Mouse (Mus musculus) granulocyte monocyte progenitor cell, adult 5-6 weeks (primary cell): Measurements from ENCODE around the gene Sipa1l3. TPM values are rescaled to one million over a fixed set of nuclear protein-coding genes. Genes with fewer than 3 reads are reported as not detected.

ENCODE experiments used
- ATAC-seq: replicated peaks from 2 replicates; pipeline ENCODE4 v1.8.0; 2016; ENCODE audit warnings: mild to moderate bottlenecking, moderate TSS enrichment, inconsistent platforms; ENCODE audit not compliant: poor library complexity, severe bottlenecking
- total RNA-seq, 2 experiments: library from RNA; stranded (forward) in 1 of 2; stranded (reverse) in 1 of 2; fragments of 200-712, 200-1000 nt in 1 of 2; fragments of >200 nt in 1 of 2; fragmentation: Nextera tagmentation in 1 of 2; gene quantifications; 2 replicates each; pipeline ENCODE4 v1.2.3; 2014 to 2017

Gene Sipa1l3
- total RNA-seq, 2 experiments from 2014 or later, result 5.8 to 39.4 TPM

DNA sequence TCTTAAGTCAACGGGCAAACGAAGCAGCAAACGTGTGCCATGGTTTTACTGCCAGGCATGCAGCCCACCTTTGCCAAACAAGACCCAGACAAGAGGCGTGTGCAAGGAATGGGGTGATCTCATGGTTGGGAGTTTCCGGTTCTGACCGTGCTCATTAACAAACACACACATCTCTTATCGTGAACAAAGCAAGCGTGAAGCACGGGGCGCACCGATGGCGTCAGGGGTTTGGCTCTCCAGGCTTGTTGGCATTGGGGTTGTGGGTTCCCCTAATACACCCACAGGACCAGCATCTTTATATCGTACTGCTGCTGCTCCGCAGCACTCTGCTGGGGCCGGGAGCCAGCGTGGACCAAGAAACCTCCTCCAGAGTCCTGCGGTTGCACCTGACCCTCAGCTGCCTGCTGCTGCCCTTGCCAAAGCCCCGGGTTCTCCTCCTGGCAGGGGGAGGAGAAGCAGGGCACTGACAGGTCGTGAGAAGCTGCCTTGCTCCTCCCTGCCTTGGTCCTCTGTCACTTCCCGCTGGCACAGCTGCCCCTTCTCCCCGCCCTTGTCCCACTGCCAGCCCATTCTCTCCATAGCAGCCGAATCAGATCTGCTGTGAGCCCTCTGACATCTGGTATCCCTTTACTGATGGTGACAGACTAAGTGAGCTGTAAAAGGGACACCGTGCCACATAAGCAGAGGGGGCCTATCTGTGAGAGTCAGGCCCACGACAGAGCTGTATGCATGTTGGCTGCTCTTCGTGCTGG is 126.5 kb downstream of the Sipa1l3 start:
- ATAC-seq, result no peak

DNA sequence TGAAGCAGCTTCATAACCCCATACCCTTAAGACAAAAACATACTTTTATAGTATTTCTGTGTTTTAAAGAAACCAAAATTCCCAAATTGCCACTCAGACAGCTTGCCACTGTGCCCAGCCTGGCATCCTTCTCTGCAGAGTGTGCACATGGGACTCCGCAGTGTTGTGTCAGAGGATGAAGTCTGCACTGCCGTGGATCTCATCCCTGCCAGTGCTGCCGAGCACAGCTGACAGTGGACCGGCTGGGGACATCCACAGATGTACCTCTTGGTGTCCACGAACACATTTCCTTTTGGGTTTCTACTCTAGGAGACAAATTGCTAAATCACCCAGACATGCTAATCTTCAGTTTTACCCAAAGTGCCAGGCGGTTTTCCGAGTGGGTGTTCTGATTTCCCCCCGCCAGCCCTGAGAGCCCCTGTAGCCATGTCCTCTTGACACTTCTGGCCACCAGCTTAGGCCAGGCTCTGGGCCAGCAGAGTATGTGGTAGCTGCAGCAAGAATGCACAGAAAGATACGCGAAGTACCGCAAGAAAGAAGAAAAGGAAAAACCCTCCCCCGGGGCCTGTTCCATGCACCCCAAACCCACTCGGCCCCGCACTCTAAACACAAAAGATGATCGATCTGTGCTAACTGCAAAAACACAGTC is 127.2 kb downstream of the Sipa1l3 start:
- no peak for ATAC-seq

GRCm38 (mm10) chr7:29390234-29390633 is 128.2 kb downstream of the Sipa1l3 start:
- no peak for ATAC-seq

DNA sequence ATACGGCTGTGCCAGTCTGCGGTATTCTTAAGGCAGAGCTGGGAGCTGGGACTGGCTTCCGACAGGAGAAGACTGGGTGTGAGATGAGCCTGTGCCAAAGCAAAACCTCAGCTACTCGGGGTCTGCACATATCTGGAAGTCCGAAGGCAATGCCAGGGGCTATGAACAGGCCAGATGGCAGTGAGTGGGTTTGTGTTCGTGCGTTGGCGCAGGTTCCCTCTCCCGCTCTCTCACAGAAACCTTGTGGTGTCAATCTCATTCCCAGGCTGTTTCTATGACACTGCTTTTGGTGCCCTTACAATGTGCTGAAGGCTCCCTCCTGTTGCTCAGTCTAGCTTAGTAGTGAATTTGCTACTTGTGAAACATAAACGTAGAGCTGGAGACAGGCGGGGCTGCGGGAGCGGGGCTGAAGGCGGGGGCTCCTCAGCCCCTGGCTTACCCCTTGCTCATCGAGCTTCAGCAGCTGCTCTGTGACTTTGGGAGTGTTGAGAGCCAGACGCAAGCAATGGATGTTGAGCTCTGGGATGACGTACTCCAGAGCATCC is 130.8 kb downstream of the Sipa1l3 start:
- ATAC-seq, result no peak

DNA sequence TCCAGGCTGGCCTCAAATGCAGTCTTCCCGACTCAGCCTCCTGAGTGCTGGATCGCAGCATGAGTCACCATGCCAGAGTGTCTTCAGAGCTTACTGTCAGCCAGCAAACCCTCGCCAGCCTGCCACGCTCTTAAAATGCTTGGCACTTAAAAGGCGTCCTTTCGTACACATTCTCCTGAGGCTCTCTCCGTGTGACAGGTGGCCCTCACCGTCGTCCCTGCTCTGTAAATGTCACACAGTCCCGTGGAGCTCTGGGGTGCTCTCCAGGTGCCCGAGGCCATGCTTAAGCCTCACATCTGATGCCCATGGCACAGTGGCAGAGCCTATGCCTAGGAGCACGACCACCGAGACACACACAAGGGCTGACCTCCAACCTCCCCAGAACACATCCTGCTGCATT is 132.1 kb downstream of the Sipa1l3 start:
- ATAC-seq, result no peak

- ATAC-seq, result no peak
Observed at GRCm38 (mm10) chr7:29385791-29386190, 132.7 kb downstream of the Sipa1l3 start.

GRCm38 (mm10) chr7:29383255-29383654 is 135.2 kb downstream of the Sipa1l3 start:
- peak; percentile 80 for ATAC-seq

- no peak for ATAC-seq
Observed at GRCm38 (mm10) chr7:29381466-29382040, 136.9 kb downstream of the Sipa1l3 start.

GRCm38 (mm10) chr7:29374054-29374453 is 144.4 kb downstream of the Sipa1l3 start:
- no peak; the same call in 1 of the 2 replicates for ATAC-seq

DNA sequence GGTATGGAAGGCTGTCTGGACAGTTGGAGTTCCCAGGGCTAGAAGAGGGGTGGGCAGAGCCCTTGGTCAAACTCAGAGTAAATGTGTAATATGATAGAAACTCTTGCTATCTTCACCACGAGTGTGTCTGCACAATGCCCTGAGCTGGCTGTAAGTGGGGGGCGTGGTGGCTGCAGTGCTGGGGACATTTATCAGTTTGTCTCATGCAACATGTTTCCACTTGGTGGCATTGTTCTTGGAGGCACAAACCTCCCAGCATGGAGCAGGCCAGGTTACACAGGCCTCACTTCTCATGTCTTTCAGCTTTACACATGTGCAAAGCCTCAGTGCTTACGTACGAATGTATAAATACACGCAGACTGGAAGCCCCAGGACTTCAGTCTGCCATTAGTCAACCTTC is 146.3 kb downstream of the Sipa1l3 start:
- ATAC-seq, result no peak

GRCm38 (mm10) chr7:29370031-29370430 is 148.4 kb downstream of the Sipa1l3 start:
- ATAC-seq, result no peak

- ATAC-seq, result no peak
Observed at GRCm38 (mm10) chr7:29368004-29368320, 150.5 kb downstream of the Sipa1l3 start.

- no peak for ATAC-seq
Observed at GRCm38 (mm10) chr7:29367166-29368003, 151.1 kb downstream of the Sipa1l3 start.

DNA sequence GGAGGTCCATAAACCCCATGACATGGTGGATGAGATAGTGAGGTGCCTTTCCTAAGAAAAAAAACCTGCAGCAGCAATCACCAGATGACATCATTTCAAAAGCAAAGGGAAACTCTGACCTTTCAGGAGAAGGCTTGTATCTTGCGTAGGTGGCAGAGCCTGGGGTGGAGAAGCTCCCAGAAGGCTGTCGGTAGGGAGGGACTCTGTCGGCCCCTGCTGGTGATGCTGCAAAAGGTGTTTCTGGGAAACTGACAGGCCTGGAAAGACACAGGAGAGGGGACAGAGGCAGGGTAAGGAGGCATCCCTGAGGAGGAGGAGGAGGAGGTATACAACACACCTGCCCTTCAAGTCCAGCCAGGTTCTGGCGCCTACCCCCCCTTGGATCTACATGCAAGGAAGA is 154.4 kb downstream of the Sipa1l3 start:
- ATAC-seq, result no peak

DNA sequence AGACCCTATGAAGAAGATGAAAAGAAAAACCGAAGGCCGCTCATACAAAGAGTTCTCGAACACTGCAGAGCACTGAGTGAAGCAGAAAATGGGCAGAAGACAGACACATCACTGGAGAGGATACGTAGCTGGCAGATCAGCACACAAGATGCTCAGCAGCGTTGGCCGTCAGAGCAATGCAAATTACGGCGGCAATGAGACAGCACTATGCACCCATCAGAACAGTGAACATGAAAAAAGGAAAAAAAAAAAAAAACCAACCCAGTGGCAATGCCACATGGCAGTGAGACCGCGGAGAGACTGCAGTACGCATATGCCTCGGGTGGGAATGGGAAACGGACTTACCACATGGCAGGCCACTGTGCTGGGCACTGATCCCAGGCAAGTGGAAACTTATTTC is 156.9 kb downstream of the Sipa1l3 start:
- ATAC-seq, result no peak

GRCm38 (mm10) chr7:29355406-29355805 is 163.0 kb downstream of the Sipa1l3 start:
- ATAC-seq, result no peak

DNA sequence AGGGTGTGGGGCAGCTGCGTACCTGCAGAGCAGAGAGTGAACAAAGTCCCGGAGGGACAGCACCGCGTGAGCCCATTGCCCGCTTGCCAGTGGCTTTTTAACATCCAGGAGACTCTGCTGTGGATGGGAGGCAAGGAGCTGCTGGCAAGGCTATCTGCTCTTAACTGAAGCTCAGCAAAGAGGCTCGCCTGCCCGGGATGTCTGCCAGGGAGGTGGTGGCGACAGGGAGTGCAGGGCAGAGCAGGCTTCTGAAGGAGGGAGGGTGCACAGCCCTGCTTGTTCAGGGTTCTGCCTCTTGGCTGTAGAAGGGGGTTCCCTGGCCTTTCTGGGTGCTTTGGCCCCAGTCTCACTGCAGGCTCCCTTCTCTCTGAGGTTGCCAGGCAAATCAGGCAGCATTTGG is 164.3 kb downstream of the Sipa1l3 start:
- no peak for ATAC-seq

DNA sequence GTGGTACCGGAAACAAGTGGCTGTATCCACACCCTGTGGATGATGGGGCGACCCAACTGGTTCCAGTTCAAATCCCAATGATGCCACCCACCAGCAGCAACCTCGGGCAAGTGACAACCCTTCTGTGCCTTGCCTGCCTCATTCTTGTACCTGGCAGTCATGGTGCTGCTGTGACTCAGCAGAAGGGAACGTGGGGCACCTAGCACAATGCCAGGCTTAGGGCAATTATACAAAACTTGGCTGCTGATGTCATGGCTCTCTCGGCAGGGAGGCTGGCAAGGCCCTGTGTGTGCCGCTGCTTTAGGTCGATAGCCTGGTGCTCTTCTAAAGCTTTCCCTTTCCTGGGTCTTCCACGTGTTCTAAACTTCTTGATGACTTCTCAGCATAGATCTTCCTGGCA is 166.2 kb downstream of the Sipa1l3 start:
- ATAC-seq, result no peak

DNA sequence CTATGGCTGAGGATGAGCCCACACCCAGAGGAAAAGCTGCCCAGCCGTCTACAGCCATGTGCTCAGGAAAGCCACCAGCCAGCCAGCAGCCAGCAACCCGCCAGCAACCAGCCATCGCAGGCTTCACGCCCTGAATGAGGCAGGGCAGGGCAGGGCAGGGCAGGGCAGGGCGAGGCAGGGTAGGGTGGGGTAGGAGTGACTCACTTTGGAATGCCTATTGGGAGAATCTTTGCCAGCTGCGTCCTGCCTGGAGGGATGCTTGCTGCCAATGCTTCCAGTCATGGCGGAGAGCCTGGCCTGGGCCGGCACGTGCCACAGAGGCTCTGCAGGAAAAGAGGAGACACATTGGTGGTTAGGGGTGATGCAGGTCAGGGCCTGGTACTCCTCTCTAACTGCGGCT is 168.0 kb downstream of the Sipa1l3 start:
- no peak for ATAC-seq

DNA sequence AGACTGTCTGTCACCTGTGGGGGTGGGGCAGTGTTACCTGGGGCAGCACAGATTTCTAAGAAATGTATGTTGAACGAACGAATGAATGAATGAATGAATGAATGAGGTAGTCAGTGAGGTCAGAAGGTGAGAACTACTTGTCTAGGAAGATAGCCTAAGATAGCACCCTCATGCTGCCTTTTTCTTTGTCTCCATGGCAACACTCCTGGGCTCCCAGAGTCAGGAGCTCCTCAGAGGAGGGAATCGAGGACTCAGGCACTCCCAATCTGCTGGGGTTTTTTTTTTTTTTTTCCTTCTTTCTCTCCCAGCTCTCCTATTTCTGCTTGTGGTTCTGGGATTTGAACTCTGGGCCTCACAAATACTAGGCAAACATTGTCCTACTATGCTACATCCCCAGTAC is 172.2 kb downstream of the Sipa1l3 start:
- no peak for ATAC-seq

GRCm38 (mm10) chr7:29345534-29345933 is 172.9 kb downstream of the Sipa1l3 start:
- no peak for ATAC-seq
